Mouse (Mus musculus) cerebellum, adult 18-20 months (tissue): ENCODE measurements around the gene Epb41l2.
A peak's percentile ranks its signal among the peaks of the same experiment; 100 is the strongest.

Experiments used
- DNase-seq, 2 experiments: peaks; one replicate each; pipeline ENCODE4 v3.0.0; 2021

Epb41l2 gene

DNA sequence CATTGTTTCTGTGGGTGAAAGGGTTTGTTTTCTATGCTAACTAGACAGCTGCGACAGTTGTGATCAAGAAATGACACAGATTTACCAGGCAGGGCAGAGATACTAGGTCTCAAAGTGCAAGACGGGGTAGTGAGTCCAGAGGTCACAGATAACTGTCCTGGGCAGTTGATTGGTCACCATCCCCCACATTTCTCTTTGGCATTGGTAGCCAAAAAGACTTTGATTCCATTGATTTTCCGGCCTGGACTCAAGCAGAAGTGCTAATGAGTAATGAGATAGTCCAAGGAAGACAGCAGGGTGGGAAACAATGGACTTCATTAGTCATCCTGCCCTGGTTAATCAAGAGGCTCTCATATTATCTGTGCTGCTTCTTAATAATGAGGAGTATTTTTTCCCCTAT, 160.4 kb downstream of the Epb41l2 start:
- no peak for DNase-seq

DNA sequence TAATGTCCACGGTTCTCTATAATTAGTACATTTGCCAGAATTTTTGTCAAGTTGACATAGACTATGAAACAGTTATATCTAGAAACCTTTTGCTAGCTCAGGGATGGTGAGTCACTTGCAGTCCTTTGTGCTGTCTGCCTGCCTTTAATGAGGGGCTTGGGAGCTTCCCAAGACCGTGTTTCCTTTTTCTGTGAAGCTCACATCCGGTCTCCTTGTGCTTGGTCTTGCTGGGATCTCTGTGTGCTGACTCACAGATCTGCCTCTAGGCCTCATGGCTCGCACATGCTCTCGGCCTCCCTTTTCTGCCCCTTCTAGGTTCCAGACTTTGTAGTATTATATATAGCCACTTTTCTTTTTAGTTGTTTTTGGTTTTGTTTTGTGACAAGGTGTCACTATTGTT, 160.8 kb downstream of the Epb41l2 start:
- no peak for DNase-seq

DNA sequence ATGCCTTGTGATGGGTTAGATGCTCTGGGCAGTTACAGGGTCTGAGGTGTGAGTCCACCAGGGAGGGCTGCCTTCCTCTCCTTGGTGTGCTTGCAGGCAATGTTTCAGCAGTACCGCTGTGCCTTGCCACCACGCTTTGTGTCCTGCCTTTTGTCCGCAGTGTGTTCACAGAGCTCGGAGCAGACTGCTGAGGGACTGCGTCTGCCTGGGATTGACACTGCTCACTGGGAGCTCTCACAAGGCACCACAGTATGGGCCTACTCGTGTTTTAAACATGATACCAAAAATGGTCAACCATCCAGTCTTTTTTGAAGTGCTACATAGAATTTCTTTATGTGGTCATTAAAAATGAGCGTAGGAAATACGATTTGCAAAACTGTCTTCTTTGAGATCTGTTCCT, 164.1 kb downstream of the Epb41l2 start:
- DNase-seq: no peak

DNA sequence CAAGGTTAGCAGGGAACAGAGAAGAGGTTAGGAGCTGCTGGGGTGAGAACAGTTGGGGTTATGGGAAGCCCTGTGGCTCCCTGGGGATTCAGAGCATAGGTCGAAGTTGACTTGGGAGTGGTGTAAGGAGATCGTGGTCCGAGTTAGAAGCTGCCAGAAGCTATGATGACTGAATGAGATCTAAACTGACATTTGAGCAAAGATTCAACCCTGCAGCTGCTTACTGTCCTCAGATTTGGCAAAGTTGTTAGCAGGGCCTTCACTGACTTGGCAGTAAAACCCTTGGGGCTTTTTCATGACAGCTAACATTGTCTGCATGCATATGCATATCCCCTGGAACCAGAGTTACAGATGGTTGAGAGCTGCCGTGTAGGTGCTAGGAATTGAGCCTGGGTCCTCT, 166.6 kb downstream of the Epb41l2 start:
- DNase-seq: no peak

DNA sequence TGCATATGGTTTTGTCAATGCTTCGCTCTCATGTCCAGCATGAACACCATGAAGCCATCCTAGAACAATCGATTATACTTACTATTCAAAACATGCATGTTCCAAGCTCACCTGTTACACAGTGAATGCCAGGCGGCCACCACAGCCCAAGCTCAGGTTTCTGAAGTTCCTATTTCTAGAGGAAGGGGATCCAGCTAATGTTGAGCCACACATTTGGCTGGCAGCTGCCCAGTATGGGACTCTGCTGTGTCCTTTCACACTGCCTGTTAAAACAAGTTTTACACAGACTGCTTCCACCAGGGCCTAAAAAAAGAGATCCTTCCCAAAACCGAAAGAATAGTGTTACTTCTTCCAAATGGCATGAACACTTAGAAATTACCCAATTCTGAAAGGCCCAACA, 167.0 kb downstream of the Epb41l2 start:
- DNase-seq: no peak

DNA sequence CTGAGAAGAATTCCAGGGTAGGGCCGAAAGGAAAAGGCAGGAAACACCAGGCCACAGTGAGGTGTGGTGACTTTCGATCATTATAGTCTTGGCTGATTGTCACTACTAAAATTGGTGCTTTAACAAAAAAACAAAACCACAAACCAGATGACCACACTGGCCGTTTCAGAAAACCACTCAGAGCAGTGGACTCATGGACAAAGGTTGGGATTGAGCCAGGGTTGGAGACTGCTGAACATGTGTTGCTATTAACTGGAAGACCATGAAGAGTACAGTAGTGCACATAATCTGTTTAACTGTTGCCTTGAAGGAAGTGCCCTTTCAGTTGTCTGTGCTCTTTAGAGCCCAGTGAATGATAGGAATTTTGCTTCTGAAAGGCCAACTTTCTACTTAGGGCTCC, 167.5 kb downstream of the Epb41l2 start:
- no peak for DNase-seq

DNA sequence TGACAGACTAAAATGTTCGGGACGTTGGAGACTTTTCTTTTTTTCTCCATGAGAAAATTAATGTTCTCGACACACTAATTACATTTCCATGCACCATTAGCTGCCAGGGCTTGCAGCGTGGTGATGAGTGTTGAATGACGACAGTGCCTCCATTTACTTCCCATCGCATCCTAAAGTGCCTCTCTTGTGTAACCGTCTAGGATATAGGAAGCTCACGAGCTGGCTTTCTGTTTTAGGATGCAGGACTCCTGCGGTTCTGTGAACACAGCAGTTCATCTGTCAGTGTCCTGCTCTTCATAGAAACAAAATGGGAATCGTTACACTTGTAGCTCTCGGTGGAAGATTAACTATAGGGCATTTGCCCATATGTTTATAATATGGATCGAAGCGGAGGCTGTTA, 171.7 kb downstream of the Epb41l2 start:
- DNase-seq: no peak

DNA sequence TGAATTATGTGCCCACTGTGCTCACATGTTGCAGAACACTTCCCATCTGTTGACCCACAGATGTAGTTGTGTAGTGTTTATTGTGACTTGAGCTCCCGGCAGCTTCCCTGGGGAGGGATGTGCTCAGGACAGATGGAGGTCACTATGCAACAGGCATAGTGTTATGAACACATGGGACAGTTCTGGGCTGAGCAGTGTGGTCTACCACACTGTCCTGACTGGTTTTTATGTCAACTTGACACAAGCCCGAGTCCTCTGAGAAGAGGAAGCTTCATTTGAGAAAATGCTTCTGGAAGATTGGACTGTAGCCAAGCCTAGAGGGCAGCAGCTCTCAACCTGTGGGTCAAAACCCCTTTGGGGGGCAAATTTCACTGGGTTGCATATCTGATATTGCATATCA, 173.5 kb downstream of the Epb41l2 start:
- no peak for DNase-seq

DNA sequence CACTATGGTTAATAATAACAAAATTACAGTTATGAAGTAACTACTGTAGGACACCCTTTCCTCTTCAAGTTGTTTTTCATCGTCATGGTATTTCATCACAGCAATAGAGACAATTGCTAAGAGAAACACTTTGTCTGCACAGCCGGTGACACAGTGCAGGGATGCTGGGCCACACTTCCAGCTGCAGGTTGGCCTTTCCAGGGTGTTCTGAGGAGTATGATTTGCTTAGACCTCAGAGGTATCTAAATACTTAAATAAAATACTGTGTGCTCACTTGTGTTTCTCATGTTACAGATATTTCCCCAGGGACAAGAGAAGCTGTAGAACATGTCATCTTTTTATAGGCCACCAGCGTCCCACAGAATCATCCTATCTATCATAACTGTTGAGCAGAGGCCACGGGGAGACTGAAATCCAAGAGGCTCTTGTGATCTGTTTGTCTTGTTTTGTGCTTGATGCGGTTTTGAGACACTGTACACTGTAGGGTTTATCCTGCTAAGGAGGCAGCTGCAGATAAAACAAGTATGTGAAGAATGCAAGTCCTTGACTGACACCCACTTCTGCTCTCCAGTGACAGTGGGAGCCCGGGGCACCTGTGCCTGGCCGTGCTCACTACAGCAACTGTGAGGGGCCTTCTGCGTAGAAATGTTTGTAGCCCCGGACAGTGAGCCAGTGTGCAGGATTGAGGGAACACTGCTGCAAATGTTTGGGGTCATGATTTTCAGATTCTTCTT, 174.1 kb downstream of the Epb41l2 start:
- DNase-seq: no peak

DNA sequence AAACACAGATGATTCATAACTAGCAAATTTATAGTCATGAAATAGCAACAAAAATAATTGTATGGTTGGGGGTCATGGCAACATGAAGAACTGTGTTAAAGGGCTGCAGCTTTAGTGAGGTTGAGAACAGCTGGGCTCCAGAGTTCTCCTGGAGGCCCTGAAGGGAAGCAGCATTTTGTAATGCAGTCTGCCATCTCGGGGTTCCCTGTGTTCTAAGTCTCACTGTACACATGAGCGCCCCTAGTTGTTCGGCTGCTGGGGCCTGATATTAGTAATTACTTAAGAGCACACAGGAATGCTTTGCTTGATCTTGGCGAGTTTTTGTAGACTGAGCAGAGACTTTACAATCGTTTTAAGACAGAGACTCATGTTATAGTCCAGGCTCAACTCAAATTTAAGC, 174.9 kb downstream of the Epb41l2 start:
- no peak for DNase-seq

DNA sequence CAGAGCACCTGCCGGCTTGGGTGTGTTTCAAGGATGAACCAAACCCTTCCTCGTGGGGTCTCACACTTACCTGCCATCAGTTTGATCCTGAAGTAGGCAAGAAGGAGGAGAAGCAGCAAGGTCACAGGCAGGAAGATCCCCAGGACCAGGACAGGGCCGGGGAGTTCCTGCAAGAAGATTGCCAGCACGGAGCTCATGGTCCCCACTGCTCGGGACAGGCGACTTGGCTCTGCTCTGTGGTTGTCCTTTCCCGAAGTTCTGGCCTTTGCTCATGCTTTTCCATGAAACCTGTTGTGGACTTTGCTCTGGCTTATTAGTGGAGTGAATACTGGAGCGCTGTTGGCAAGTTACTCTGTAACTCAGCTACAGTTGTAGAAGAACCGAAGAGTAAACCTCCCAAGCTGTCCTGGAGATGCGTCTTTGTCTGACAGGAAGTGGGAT, 176.3 kb downstream of the Epb41l2 start, which contains the start of gene Smlr1:
Gene Smlr1, minus strand, starts transcription at position 377 of the 441 bp plus-strand sequence.
- no peak for DNase-seq

DNA sequence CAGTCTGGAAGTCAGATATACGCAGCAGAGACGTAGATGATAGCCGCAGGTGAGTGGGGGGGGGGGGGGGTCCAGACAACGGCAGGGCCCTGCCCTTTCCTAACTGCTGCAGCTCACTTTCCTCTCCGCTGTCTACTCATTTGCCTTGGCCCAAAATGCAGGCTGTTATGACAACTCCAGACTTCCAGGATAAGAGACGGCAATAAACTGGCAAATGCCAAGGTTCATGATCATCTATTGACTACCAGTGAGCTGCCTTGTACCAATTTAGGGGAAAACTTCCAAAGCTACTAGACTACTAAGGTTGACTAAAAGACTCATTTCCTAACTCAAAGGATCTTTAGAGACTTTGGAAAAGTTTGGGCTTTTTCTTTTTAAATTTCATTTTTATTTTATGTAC, 177.0 kb downstream of the Epb41l2 start:
- no peak for DNase-seq

DNA sequence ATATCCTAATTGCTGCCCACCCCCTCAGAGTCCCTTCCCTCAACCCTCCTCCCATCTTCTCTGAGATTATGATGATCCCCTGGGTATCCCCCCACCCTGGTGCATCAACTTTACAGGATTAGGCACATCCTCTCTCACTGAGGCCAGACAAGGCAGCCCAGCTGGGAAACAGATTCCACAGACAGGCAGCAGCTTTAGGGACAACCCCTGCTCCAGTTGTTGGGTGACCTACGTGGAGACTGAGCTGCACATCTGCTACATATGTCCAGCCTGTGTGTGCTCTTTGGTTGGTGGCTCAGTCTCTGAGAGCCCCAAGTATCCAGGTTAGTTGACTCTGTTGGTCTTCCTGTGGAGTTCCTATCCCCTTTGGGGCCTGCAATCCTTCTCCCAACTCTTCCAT, 179.1 kb downstream of the Epb41l2 start:
- no peak for DNase-seq

DNA sequence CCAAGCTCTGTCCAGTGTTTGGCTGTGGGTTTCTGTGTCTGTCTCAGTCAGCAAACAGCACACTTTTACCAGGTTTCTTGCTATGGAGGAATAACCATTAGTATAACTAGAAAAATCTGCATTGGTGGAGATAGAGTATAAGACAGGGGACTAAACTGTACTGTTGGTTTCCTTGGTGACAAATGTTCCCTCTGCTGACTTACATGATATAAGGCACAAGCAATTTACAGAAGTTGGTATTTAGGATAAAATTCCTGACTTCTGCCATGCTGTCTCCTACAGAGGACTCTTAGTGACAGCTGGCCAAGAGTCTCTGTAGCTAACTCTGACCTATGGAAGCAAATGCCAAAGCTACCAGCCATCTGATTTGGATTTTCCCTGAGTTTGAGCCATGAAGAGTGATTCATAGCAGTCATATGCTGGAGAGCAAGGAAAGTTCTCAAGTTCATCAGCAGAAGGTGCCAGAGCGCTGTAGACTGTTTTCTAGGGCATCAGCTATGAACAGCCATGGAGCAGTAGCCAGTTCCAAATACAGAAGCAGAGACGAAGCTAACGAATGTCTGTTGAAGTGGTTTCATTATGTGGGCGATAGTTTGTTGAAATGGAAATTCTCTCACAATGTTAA, 179.7 kb downstream of the Epb41l2 start:
- peak; percentile 3 to 19 for DNase-seq

DNA sequence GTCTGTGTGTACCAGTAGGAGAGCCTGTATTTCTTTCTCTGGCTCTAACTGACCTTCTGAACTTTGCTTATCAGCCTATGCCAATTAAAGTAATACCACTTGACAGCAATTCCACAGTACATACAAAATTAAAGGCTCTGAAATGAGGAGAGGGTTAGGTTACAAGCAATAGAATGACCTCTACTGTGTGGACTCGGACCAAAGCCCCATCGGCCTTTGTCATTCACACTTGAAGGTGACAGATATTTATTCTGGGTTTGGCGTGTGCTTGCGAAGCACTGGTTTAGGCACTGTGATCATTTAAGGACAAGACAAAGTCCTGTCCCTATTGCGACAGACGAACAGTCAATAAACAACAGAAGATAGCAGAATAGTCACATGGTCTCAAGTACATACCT, 180.2 kb downstream of the Epb41l2 start:
- DNase-seq: no peak

DNA sequence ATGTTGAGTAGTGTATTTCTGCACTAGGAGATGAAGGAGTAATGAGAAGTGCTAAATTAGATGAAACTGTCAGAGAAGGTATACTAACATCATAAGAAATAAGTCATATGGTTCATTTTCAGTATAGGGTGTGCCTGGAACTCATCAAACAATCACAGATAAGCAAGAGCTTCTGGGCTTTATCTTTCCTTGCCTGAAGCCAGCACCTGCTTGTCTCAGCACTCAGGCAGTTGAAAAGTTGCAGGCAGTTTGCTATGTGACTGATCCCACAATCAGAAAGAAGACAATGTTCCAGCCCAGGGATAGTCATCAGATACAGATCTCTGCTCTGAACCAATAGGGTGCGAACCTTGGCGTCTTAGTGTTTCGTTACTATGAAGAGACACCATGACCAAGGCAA, 181.5 kb downstream of the Epb41l2 start:
- DNase-seq: no peak

DNA sequence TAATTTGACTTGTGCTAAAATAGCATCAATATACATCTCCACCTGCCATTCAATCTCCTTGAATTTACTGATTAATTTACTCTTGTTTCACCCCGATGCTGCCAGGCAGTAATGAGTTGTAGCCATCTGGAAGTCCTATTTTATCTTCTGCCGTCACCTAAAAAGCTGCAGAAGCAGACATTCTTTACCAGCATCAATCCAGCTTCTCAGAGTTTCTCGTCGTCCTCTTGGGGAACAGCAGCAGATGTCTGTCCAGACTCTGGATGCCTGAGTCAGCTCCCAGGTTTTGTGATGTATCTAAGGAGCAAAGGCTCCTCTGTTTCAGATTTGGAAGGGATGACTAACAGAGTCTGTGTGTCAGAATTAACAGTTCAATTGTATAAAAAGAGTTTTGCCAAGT, 193.3 kb downstream of the Epb41l2 start:
- no peak for DNase-seq

DNA sequence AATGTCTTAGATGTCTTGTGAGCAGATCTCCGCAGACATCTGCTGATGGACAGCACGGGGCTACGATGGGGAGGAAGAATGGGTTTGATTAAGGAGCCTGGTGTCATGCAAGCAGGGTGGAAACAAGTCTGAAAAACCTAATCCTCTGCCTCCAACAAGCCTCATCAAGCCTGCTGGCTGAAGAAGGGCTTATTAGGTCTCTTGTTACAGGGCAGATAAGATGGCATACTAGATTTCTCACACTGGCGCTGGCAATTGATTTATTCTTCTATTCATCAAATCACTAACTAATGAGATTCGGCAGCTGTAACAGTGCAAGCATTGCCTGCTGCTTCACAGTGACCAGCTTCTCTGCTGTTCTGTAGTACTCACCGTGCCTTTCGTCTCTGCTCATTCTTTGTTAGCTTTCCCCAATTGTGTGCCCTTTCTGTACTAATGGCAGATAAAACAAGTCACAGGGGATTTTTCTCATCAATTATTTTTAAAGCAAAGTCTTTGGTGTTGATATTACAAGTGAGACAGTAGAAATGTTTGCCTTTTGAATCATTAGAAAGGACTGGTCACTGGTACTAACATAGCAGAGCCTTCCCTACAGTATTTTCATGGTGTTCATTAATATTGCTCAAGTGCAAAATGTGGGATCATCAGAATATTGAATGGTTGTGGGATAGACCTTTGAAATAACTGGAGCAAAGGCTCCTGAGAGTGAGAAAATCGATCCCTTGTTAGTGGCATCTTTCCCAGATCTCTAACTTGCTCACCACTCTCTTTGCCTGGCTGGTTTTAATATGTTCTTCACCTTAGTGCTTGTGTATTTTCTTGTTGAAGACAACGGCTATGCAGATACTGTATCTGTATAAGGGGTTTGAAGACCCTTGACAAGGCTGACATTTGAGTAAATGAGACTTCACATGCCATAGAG, 212.0 kb downstream of the Epb41l2 start:
- DNase-seq: no peak
